Mouse (Mus musculus) intestine, embryonic 15.5 days (tissue): ENCODE data around the gene Wscd1. TPM values are rescaled to one million over a fixed set of nuclear protein-coding genes. Genes with fewer than 3 reads are reported as not detected.

Experiments
- ATAC-seq: fragments of 200-750 bp; cut with Nextera tagmentation; 2 replicates; pipeline ENCODE4 v1.8.0; 2017; ENCODE audit warnings: moderate TSS enrichment, moderate library complexity
- H3K27ac ChIP-seq: fragments of 300-500 bp; sonication (generic); 2 replicates; pipeline ENCODE4 v1.5.1; 2015; ENCODE audit warnings: mild to moderate bottlenecking, inconsistent platforms
- H3K27me3 ChIP-seq: fragments of 300-500 bp; sonication (generic); replicated peaks from 2 replicates; pipeline ENCODE4 v1.6.1; 2015; ENCODE audit warnings: inconsistent platforms
- H3K36me3 ChIP-seq: fragments of 300-500 bp; sonication (generic); 2 replicates; pipeline ENCODE4 v1.6.1; 2015; ENCODE audit warnings: inconsistent platforms
- H3K4me1 ChIP-seq: fragments of 300-500 bp; sonication (generic); replicated peaks from 2 replicates; pipeline ENCODE4 v1.6.1; 2015; ENCODE audit warnings: inconsistent platforms
- H3K4me2 ChIP-seq: fragments of 300-500 bp; sonication (generic); replicated peaks from 2 replicates; pipeline ENCODE4 v1.6.1; 2015; ENCODE audit warnings: mild to moderate bottlenecking, inconsistent platforms
- H3K4me3 ChIP-seq: fragments of 300-500 bp; sonication (generic); replicated peaks from 2 replicates; pipeline ENCODE4 v1.5.1; 2015; ENCODE audit warnings: inconsistent platforms
- H3K9ac ChIP-seq: fragments of 300-500 bp; sonication (generic); 2 replicates; pipeline ENCODE4 v1.6.1; 2015; ENCODE audit warnings: inconsistent platforms
- H3K9me3 ChIP-seq: fragments of 300-500 bp; sonication (generic); 2 replicates; pipeline ENCODE4 v1.6.1; 2016; ENCODE audit warnings: inconsistent platforms
- whole genome bisulfite sequencing: fragments of 180-500 bp; shearing (Covaris S2); methylation state at CpG from one replicate; pipeline ENCODE4 v1.1.7; 2015; 5-methylcytosine and 5-hydroxymethylcytosine counted together
- polyA plus RNA-seq: library from polyadenylated mRNA; unstranded; fragments of >200 nt; fragmentation: Nextera tagmentation; extraction: Ambion mirVana; gene quantifications from 2 replicates; pipeline ENCODE4 v1.2.1, GENCODE M21; 2015

Wscd1 gene
- polyA plus RNA-seq, 1 experiment from 2014 or later = 3.7 TPM

GRCm38 (mm10) chr11:71755115-71755514 is 5.4 kb downstream of the Wscd1 start:
- Histone ChIP-seq H3K27ac (no peak overlapping the region), H3K36me3 (no peaks in the 10 kb centered on the region), H3K9ac (no peak overlapping the region), H3K27me3 (peaks cover 35% of the 10 kb centered on the region), H3K4me2 (no peak overlapping the region), H3K9me3 (no peaks in the 10 kb centered on the region), H3K4me1 (0 out of 2 replicates have a peak, but pooled peaks cover 7% of the 10 kb centered on the region), H3K4me3 (no peak overlapping the region)
- ATAC-seq = no peak
- 60% methylated on average over 2 of the region's 2 CpGs for WGBS

DNA sequence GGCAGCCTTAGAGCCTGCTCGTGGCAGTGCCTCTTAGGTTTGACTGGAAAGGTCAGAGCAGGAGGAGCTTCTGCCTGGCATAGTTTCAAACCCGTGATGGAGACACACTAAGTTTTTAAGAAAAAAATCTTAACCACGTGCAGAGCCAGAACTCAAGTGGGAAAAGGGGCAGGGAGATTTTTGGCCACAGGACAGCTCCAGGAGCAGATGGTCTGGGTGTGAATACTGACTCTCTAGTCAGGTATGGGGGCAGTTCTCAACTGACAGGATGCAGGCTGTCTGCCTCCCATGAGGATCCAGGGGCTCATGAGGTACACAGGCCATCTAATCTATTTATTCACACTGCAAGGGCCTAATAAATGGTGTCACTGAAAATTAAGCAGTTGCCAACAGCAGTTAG is 6.6 kb downstream of the Wscd1 start:
- Histone ChIP-seq H3K4me3 (no peak overlapping the region), H3K27ac (no peak overlapping the region)

DNA sequence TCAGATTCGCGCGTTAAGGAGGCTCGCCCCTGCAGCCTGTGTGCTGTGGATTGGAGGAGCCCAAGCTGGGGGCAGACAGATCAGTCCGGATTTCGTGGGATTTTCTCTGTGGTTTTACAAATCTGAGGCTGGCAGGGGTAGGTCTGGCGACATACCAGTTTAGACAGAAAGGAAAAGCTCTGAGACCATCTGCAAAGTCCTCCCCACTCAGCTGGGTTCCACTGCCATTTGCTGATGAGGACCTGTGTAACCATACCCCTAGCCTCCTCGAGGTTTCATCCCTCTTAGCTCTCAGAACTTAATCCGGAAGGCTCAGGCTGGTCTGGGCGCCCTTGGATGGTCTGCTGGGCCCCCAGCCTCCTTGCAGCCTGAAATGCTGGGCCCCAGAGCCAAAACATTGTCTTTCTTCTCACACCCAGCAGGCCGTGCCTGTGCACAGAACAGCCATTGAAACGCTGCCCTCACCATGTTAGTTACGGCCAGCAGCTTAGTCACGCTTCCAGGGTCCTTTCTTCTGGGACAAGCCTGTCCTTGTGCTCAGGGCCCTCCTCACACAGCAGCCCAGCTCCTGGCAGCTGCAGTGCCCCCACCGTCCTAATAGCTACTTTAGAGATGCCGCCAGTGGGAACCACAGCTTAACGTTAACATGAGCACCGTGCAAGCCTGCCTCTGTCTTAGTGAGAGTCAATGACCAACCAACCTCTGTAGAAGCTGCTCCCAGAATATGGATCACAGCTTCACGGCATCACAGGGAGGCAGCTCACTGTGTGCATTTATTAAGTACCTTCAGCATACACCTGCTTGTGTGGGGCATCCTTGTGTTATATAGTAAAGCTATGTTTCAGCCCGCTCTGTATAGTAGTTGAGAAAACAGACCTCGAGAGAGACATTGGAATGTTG is 8.7 kb downstream of the Wscd1 start:
- WGBS = 55% methylated on average over 21 of the region's 21 CpGs
- Histone ChIP-seq H3K4me1 (no peaks in the 10 kb centered on the region), H3K36me3 (no peaks in the 10 kb centered on the region), H3K9ac (no peak overlapping the region), H3K27me3 (peaks cover 2% of the 10 kb centered on the region; the same call in 1 of the 2 replicates), H3K4me3 (no peak overlapping the region), H3K9me3 (no peaks in the 10 kb centered on the region), H3K27ac (no peak overlapping the region), H3K4me2 (no peak overlapping the region)
- ATAC-seq = no peak

More for the DNA sequence above, 6.6 kb downstream of the Wscd1 start:
- no peak overlapping the region for H3K9ac ChIP-seq
- no peaks in the 10 kb centered on the region for H3K9me3 ChIP-seq
- no peaks in the 10 kb centered on the region for H3K36me3 ChIP-seq
- 0 out of 2 replicates have a peak, but pooled peaks cover under 1% of the 10 kb centered on the region for H3K4me1 ChIP-seq
- WGBS = 39% methylated on average over 3 of the region's 3 CpGs
- H3K4me2 ChIP-seq = no peak overlapping the region
- ATAC-seq = no peak
- H3K27me3 ChIP-seq = peaks cover 22% of the 10 kb centered on the region

- no peaks in the 10 kb centered on the region for H3K27me3 ChIP-seq
- no peak overlapping the region for H3K4me2 ChIP-seq
- no peak for ATAC-seq
- no peaks in the 10 kb centered on the region for H3K4me1 ChIP-seq
- 75% methylated on average over 9 of the region's 9 CpGs for WGBS
- no peak overlapping the region for H3K27ac ChIP-seq
- no peak overlapping the region for H3K9ac ChIP-seq
- no peaks in the 10 kb centered on the region for H3K36me3 ChIP-seq
- no peak overlapping the region for H3K4me3 ChIP-seq
- no peaks in the 10 kb centered on the region for H3K9me3 ChIP-seq
Measured at GRCm38 (mm10) chr11:71760991-71761390, 11.3 kb downstream of the Wscd1 start.

GRCm38 (mm10) chr11:71763154-71763553 is 13.4 kb downstream of the Wscd1 start:
- no peak overlapping the region for H3K4me2 ChIP-seq
- H3K27me3 ChIP-seq = no peaks in the 10 kb centered on the region
- WGBS = 54% methylated on average over 5 of the region's 5 CpGs
- no peak overlapping the region for H3K9ac ChIP-seq
- no peak for ATAC-seq
- H3K27ac ChIP-seq = no peak overlapping the region
- H3K9me3 ChIP-seq = no peaks in the 10 kb centered on the region
- H3K4me1 ChIP-seq = no peaks in the 10 kb centered on the region
- H3K36me3 ChIP-seq = no peaks in the 10 kb centered on the region
- no peak overlapping the region for H3K4me3 ChIP-seq

- no peak overlapping the region for H3K4me2 ChIP-seq
- WGBS = 50% methylated on average over 5 of the region's 5 CpGs
Measured at GRCm38 (mm10) chr11:71763651-71764275, 14.0 kb downstream of the Wscd1 start.

DNA sequence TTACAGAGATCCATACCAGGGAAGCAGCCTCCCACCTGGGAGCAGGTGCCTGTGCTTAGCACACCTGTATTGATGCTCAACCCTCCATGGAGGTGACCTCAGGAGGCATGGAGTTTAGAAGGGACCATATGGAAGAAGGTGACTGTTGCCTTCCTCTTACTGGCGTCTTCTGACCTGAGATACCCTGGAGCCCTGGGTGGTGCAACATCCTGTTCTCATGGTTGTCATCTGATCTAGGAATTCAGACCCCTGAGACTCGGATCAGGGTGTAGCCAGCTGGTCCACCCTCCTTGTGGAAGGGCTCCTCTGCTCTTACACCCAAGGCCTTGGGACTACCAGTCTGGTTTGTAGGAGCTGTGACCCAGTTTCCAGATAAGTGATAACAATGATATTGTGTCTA is 15.0 kb downstream of the Wscd1 start:
- no peak overlapping the region for H3K4me2 ChIP-seq

More at GRCm38 (mm10) chr11:71763651-71764275, 14.0 kb downstream of the Wscd1 start:
- Histone ChIP-seq H3K9me3 (no peaks in the 10 kb centered on the region), H3K36me3 (no peaks in the 10 kb centered on the region), H3K4me1 (no peaks in the 10 kb centered on the region), H3K27me3 (no peaks in the 10 kb centered on the region), H3K27ac (no peak overlapping the region), H3K4me3 (no peak overlapping the region), H3K9ac (no peak overlapping the region)
- ATAC-seq = no peak

DNA sequence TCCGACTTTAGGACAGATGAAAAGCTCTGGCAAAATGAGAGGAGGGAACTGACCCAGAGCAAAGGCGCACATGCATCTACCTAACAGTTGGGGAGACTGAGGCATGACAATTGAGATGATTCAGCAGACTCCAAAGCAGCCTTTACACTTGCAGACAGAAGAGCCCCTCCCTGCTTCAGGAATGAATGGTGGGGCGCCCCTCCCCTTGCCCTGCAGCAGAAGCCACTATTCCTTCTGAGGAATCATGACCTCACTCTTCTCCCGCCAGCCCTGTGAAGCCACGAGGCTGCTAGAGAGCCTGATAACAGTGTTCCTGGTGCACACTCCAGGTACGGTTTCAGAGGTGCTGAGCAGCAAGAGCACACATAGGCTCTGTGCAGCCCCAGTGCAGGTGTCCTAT is 15.6 kb downstream of the Wscd1 start:
- Histone ChIP-seq H3K9me3 (no peaks in the 10 kb centered on the region), H3K4me1 (no peaks in the 10 kb centered on the region), H3K27ac (no peak overlapping the region), H3K4me3 (no peak overlapping the region), H3K27me3 (no peaks in the 10 kb centered on the region), H3K36me3 (no peaks in the 10 kb centered on the region), H3K9ac (no peak overlapping the region), H3K4me2 (no peak overlapping the region)
- WGBS = 47% methylated on average over 6 of the region's 6 CpGs
- no peak for ATAC-seq

More for the DNA sequence above, 15.0 kb downstream of the Wscd1 start:
- Histone ChIP-seq H3K9me3 (no peaks in the 10 kb centered on the region), H3K27me3 (no peaks in the 10 kb centered on the region), H3K36me3 (no peaks in the 10 kb centered on the region), H3K4me3 (no peak overlapping the region), H3K27ac (no peak overlapping the region), H3K9ac (no peak overlapping the region), H3K4me1 (no peaks in the 10 kb centered on the region)
- 68% methylated on average over 2 of the region's 2 CpGs for WGBS
- no peak for ATAC-seq

DNA sequence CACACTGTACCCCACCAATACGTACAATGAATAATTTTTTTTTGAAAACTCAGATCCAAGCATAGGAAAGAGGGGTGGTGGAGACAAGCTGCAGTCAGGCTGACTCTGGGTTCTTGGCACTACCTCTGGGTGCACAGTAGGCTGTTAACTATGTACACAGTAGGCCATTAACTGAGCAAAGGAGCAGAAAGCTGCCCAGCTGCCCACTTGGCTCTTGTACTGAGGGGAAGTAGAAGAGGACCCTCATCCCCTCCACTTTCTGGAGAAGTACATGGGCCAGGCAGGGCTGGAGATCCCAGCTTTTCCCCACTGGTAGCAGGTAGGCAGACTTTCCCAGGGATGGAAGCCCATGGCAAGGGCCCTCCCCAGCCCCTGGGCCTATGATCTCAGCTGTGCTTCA is 16.7 kb downstream of the Wscd1 start:
- H3K9me3 ChIP-seq = no peaks in the 10 kb centered on the region
- H3K36me3 ChIP-seq = no peaks in the 10 kb centered on the region
- no peak for ATAC-seq
- H3K27me3 ChIP-seq = no peaks in the 10 kb centered on the region
- H3K4me2 ChIP-seq = no peak overlapping the region
- H3K4me3 ChIP-seq = no peak overlapping the region
- no peaks in the 10 kb centered on the region for H3K4me1 ChIP-seq
- H3K27ac ChIP-seq = no peak overlapping the region
- H3K9ac ChIP-seq = no peak overlapping the region
- WGBS = 88% methylated on average over 1 of the region's 1 CpGs

DNA sequence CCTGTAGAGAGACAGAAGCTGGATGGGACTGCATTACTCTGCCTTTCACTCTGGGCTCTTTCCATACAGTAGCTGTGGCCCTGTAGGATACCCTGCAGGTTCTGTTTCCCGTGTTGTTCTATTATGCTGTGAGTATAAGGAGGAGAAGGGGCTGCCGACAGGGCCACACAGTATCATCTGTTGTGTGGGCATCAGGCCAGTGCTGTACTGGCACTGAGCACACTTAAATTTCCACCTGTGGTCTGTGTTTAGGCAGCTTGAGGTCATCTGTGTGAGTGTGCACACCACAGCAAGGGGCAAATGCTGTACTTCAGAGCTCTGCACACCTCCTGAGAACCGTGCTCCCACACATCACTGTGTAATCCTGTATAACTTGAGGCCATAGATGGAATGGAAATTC is 18.0 kb downstream of the Wscd1 start:
- Histone ChIP-seq H3K9me3 (no peaks in the 10 kb centered on the region), H3K27me3 (no peaks in the 10 kb centered on the region)
- WGBS = 85% methylated on average over 3 of the region's 3 CpGs

GRCm38 (mm10) chr11:71769744-71770143 is 20.0 kb downstream of the Wscd1 start:
- Histone ChIP-seq H3K27ac (no peak overlapping the region), H3K4me1 (no peaks in the 10 kb centered on the region), H3K4me2 (no peak overlapping the region), H3K9me3 (no peaks in the 10 kb centered on the region), H3K4me3 (no peak overlapping the region), H3K27me3 (no peaks in the 10 kb centered on the region), H3K36me3 (no peaks in the 10 kb centered on the region), H3K9ac (no peak overlapping the region)
- no peak for ATAC-seq
- 47% methylated on average over 8 of the region's 8 CpGs for WGBS

More for the DNA sequence above, 18.0 kb downstream of the Wscd1 start:
- H3K27ac ChIP-seq = no peak overlapping the region
- no peak for ATAC-seq
- H3K4me1 ChIP-seq = no peaks in the 10 kb centered on the region
- no peak overlapping the region for H3K4me2 ChIP-seq
- no peak overlapping the region for H3K4me3 ChIP-seq
- no peak overlapping the region for H3K9ac ChIP-seq
- no peaks in the 10 kb centered on the region for H3K36me3 ChIP-seq

DNA sequence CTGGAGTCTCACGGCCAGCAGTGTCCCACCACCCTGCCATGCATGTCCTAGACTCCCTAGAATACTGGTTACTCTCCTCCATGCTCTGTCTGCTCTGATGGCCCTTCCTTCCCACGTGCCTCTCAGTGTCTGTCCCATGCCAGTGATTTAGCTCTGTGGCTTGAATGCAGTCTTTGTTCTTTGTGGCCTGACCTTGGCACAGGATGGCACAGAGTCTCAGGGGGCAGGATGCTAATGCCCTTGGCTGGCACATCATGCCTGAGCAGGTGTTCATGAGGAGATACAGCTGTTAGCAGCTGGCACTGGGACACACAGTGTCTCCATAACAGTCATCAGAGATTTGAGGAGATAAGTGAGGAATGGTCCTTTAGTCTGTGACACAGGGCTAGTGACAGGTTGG is 20.8 kb downstream of the Wscd1 start:
- Histone ChIP-seq H3K4me3 (no peak overlapping the region), H3K27me3 (no peaks in the 10 kb centered on the region), H3K36me3 (no peaks in the 10 kb centered on the region), H3K9me3 (no peaks in the 10 kb centered on the region), H3K9ac (no peak overlapping the region), H3K4me2 (no peak overlapping the region), H3K4me1 (no peaks in the 10 kb centered on the region), H3K27ac (no peak overlapping the region)
- ATAC-seq = no peak
- 58% methylated on average over 2 of the region's 2 CpGs for WGBS
